Mouse (Mus musculus) embryo, embryonic 11.5 days (tissue): ENCODE results near the gene Stk17b.
A peak's percentile ranks its signal among the peaks of the same experiment; 100 is the strongest.

Source experiments
- DNase-seq: peaks from one replicate; pipeline ENCODE4 v3.0.0-alpha.2; 2012; ENCODE audit warnings: low read depth, low spot score

Stk17b gene

GRCm38 (mm10) chr1:53784721-53785418 is at the start of gene Stk17b:
Gene Stk17b, minus strand, starts transcription at chr1:53785224.
- peak; percentile 86 for DNase-seq

- no peak for DNase-seq
These were observed 45.3 kb upstream of the Stk17b start for GRCm38 (mm10) chr1:53830286-53830685.

GRCm38 (mm10) chr1:53829089-53829488 is 44.1 kb upstream of the Stk17b start:
- DNase-seq, result no peak

GRCm38 (mm10) chr1:53824446-53825337 is 39.7 kb upstream of the Stk17b start:
- no peak for DNase-seq

GRCm38 (mm10) chr1:53823687-53824445 is 38.8 kb upstream of the Stk17b start:
- peak; percentile 27 for DNase-seq

- no peak for DNase-seq
These were observed 37.0 kb upstream of the Stk17b start for GRCm38 (mm10) chr1:53821983-53822382.

GRCm38 (mm10) chr1:53820041-53820632 is 35.1 kb upstream of the Stk17b start:
- DNase-seq, result no peak

- DNase-seq, result no peak
These were observed 33.2 kb upstream of the Stk17b start for GRCm38 (mm10) chr1:53818072-53818862.

- DNase-seq, result no peak
These were observed 31.3 kb upstream of the Stk17b start for GRCm38 (mm10) chr1:53816353-53816752.

- no peak for DNase-seq
These were observed 29.2 kb upstream of the Stk17b start for GRCm38 (mm10) chr1:53814077-53814705.

GRCm38 (mm10) chr1:53811919-53812318 is 26.9 kb upstream of the Stk17b start:
- no peak for DNase-seq

GRCm38 (mm10) chr1:53808229-53808628 is 23.2 kb upstream of the Stk17b start:
- no peak for DNase-seq

GRCm38 (mm10) chr1:53797811-53798210 is 12.8 kb upstream of the Stk17b start:
- DNase-seq, result no peak

GRCm38 (mm10) chr1:53797074-53797473 is 12.1 kb upstream of the Stk17b start:
- no peak for DNase-seq

GRCm38 (mm10) chr1:53796271-53796670 is 11.2 kb upstream of the Stk17b start:
- no peak for DNase-seq

GRCm38 (mm10) chr1:53795591-53795990 is 10.6 kb upstream of the Stk17b start:
- no peak for DNase-seq

- DNase-seq, result no peak
These were observed 10.1 kb upstream of the Stk17b start for GRCm38 (mm10) chr1:53795081-53795480.

GRCm38 (mm10) chr1:53794279-53794678 is 9.3 kb upstream of the Stk17b start:
- DNase-seq, result no peak

- no peak for DNase-seq
These were observed 6.3 kb upstream of the Stk17b start for GRCm38 (mm10) chr1:53791343-53791742.

- DNase-seq, result no peak
These were observed 718 bp downstream of the Stk17b start for GRCm38 (mm10) chr1:53784291-53784720.
